Mouse (Mus musculus): ENCODE results near the gene Tmem222. TPM values are rescaled to one million over a fixed set of nuclear protein-coding genes. Genes with fewer than 3 reads are reported as not detected.

Gene Tmem222
- polyA plus RNA-seq, 1 experiment from 2014 or later = 55.5 TPM

- Histone ChIP-seq H3K27ac (ENCODE audit: low read length) (peak overlapping the region; percentile 22; the same call in 1 of the 2 replicates), H3K27me3 (ENCODE audit: control insufficient read depth, insufficient read depth, low read length) (no peaks in the 10 kb centered on the region), H3K36me3 (ENCODE audit: control insufficient read depth, insufficient read depth) (peaks cover 14% of the 10 kb centered on the region; the same call in 1 of the 2 replicates), H3K4me3 (ENCODE audit: low read length) (no peak overlapping the region), H3K4me1 (ENCODE audit: control insufficient read depth, insufficient read depth, low read length) (peaks cover under 1% of the 10 kb centered on the region; the same call in 1 of the 2 replicates), H3K9ac (ENCODE audit: low read length) (no peak overlapping the region), H3K9me3 (replicated peaks; ENCODE audit: control insufficient read depth, low read length) (no peaks in the 10 kb centered on the region), H3K4me2 (ENCODE audit: low read depth, low read length) (no peak overlapping the region)
- WGBS = 85% methylated on average over 4 of the region's 4 CpGs
- peak; percentile 21; the same call in 1 of the 2 replicates for ATAC-seq (replicated peaks; ENCODE audit: extremely low read depth, insufficient read depth, low FRiP score)
These were observed 14.8 kb upstream of the Tmem222 start for GRCm38 (mm10) chr4:133292405-133292804.

- no peaks in the 10 kb centered on the region for H3K9me3 ChIP-seq (replicated peaks; ENCODE audit: control insufficient read depth, low read length)
- H3K4me2 ChIP-seq (ENCODE audit: low read depth, low read length) = no peak overlapping the region
- H3K4me3 ChIP-seq (ENCODE audit: low read length) = no peak overlapping the region
- 92% methylated on average over 1 of the region's 1 CpGs for WGBS
- no peaks in the 10 kb centered on the region for H3K27me3 ChIP-seq (ENCODE audit: control insufficient read depth, insufficient read depth, low read length)
- no peaks in the 10 kb centered on the region for H3K4me1 ChIP-seq (ENCODE audit: control insufficient read depth, insufficient read depth, low read length)
- no peak overlapping the region for H3K9ac ChIP-seq (ENCODE audit: low read length)
- peaks cover 14% of the 10 kb centered on the region; the same call in 1 of the 2 replicates for H3K36me3 ChIP-seq (ENCODE audit: control insufficient read depth, insufficient read depth)
- H3K27ac ChIP-seq (ENCODE audit: low read length) = no peak overlapping the region
- ATAC-seq (replicated peaks; ENCODE audit: extremely low read depth, insufficient read depth, low FRiP score) = no peak
These were observed 13.7 kb upstream of the Tmem222 start for GRCm38 (mm10) chr4:133291255-133291654.

- Histone ChIP-seq H3K4me2 (ENCODE audit: low read depth, low read length) (no peak overlapping the region), H3K27me3 (ENCODE audit: control insufficient read depth, insufficient read depth, low read length) (no peaks in the 10 kb centered on the region), H3K27ac (ENCODE audit: low read length) (no peak overlapping the region), H3K4me3 (ENCODE audit: low read length) (no peak overlapping the region), H3K9ac (ENCODE audit: low read length) (no peak overlapping the region), H3K4me1 (ENCODE audit: control insufficient read depth, insufficient read depth, low read length) (peaks cover 16% of the 10 kb centered on the region), H3K9me3 (replicated peaks; ENCODE audit: control insufficient read depth, low read length) (no peaks in the 10 kb centered on the region), H3K36me3 (ENCODE audit: control insufficient read depth, insufficient read depth) (no peaks in the 10 kb centered on the region)
- WGBS = 66% methylated on average over 4 of the region's 4 CpGs
- ATAC-seq (replicated peaks; ENCODE audit: extremely low read depth, insufficient read depth, low FRiP score) = no peak
These were observed 9.0 kb upstream of the Tmem222 start for GRCm38 (mm10) chr4:133286476-133287077.

DNA sequence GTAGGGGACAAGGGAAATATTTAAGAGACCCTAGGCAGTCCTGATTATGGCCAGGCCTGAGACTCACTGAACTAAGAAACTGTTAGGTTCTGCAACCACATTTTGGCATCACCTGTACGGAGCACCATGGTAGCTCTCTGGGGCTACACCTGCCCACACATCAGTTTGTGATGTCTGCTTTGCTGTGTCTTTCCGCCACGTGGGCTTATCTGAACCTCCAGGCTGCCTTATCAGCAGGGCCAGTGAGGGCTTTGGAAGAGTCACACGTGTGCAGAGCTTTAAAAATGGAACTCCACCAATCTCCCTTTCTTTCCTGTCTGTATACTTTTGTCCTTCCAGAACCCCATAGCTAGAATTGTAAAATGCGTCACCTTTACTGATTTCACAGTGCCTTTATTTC lies 8.4 kb upstream of the Tmem222 start:
- Histone ChIP-seq H3K27ac (ENCODE audit: low read length) (no peak overlapping the region), H3K9ac (ENCODE audit: low read length) (no peak overlapping the region), H3K9me3 (replicated peaks; ENCODE audit: control insufficient read depth, low read length) (no peaks in the 10 kb centered on the region), H3K27me3 (ENCODE audit: control insufficient read depth, insufficient read depth, low read length) (no peaks in the 10 kb centered on the region), H3K4me3 (ENCODE audit: low read length) (no peak overlapping the region), H3K4me1 (ENCODE audit: control insufficient read depth, insufficient read depth, low read length) (peaks cover 19% of the 10 kb centered on the region), H3K36me3 (ENCODE audit: control insufficient read depth, insufficient read depth) (no peaks in the 10 kb centered on the region), H3K4me2 (ENCODE audit: low read depth, low read length) (no peak overlapping the region)
- 33% methylated on average over 5 of the region's 5 CpGs for whole genome bisulfite sequencing
- no peak for ATAC-seq (replicated peaks; ENCODE audit: extremely low read depth, insufficient read depth, low FRiP score)

DNA sequence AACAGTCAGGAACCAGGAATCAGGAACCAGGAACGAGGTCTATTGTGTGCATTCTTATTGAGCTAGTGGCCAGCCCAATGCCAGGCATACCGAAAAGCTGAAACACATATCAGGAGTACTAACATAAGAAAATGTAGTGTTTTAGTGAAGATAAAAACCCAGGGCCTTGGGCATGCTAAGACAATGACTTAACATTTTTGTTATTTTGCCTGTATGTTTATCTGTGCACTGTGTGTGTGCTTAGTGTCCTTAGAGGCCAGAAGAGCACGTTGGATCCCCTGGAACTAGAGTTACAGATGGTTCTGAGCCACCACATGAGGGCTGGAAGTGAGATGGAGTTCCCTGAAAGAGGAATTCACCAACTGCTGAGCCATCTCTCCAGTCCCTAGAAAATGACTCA lies 7.7 kb upstream of the Tmem222 start:
- Histone ChIP-seq H3K27me3 (ENCODE audit: control insufficient read depth, insufficient read depth, low read length) (no peaks in the 10 kb centered on the region), H3K4me2 (ENCODE audit: low read depth, low read length) (no peak overlapping the region), H3K9ac (ENCODE audit: low read length) (no peak overlapping the region), H3K36me3 (ENCODE audit: control insufficient read depth, insufficient read depth) (no peaks in the 10 kb centered on the region), H3K4me1 (ENCODE audit: control insufficient read depth, insufficient read depth, low read length) (peaks cover 19% of the 10 kb centered on the region), H3K9me3 (replicated peaks; ENCODE audit: control insufficient read depth, low read length) (no peaks in the 10 kb centered on the region), H3K4me3 (ENCODE audit: low read length) (no peak overlapping the region), H3K27ac (ENCODE audit: low read length) (no peak overlapping the region)
- no peak for ATAC-seq (replicated peaks; ENCODE audit: extremely low read depth, insufficient read depth, low FRiP score)
- WGBS = 68% methylated on average over 3 of the region's 3 CpGs

GRCm38 (mm10) chr4:133282656-133283055 lies 5.1 kb upstream of the Tmem222 start:
- no peak for ATAC-seq (replicated peaks; ENCODE audit: extremely low read depth, insufficient read depth, low FRiP score)
- H3K36me3 ChIP-seq (ENCODE audit: control insufficient read depth, insufficient read depth) = no peaks in the 10 kb centered on the region
- no peak overlapping the region for H3K4me3 ChIP-seq (ENCODE audit: low read length)
- H3K4me1 ChIP-seq (ENCODE audit: control insufficient read depth, insufficient read depth, low read length) = peaks cover 24% of the 10 kb centered on the region
- no peak overlapping the region for H3K4me2 ChIP-seq (ENCODE audit: low read depth, low read length)
- peak overlapping the region; percentile 34; the same call in 1 of the 2 replicates for H3K9ac ChIP-seq (ENCODE audit: low read length)
- no peaks in the 10 kb centered on the region for H3K9me3 ChIP-seq (replicated peaks; ENCODE audit: control insufficient read depth, low read length)
- H3K27ac ChIP-seq (ENCODE audit: low read length) = no peak overlapping the region
- H3K27me3 ChIP-seq (ENCODE audit: control insufficient read depth, insufficient read depth, low read length) = no peaks in the 10 kb centered on the region
- WGBS = 30% methylated on average over 4 of the region's 4 CpGs

GRCm38 (mm10) chr4:133281951-133282481 lies 4.4 kb upstream of the Tmem222 start:
- Histone ChIP-seq H3K36me3 (ENCODE audit: control insufficient read depth, insufficient read depth) (no peaks in the 10 kb centered on the region), H3K27ac (ENCODE audit: low read length) (peak overlapping the region; percentile 41), H3K9me3 (replicated peaks; ENCODE audit: control insufficient read depth, low read length) (no peaks in the 10 kb centered on the region), H3K4me3 (ENCODE audit: low read length) (no peak overlapping the region), H3K9ac (ENCODE audit: low read length) (no peak overlapping the region), H3K4me1 (ENCODE audit: control insufficient read depth, insufficient read depth, low read length) (peaks cover 24% of the 10 kb centered on the region), H3K27me3 (ENCODE audit: control insufficient read depth, insufficient read depth, low read length) (no peaks in the 10 kb centered on the region), H3K4me2 (ENCODE audit: low read depth, low read length) (no peak overlapping the region)
- ATAC-seq (replicated peaks; ENCODE audit: extremely low read depth, insufficient read depth, low FRiP score) = no peak
- WGBS = 23% methylated on average over 5 of the region's 5 CpGs

DNA sequence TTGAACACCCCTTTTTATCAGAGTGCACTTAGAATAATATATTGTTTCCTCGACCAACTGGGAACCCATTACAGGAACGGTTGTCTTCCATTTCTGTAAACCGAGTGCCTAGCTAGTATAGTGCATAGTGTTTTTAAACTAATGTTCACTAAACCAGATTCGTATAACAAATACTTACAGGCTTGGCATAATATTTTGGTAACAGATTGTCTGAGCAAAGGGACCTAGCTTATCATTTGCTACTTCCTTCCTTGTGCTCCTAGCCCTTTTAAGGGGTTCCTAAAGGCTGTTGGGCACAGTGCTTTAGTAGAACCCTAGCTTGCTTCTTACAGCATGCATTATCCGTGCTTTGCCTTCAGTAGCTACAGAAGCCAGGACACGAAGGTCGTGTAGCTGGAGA lies 3.9 kb upstream of the Tmem222 start:
- Histone ChIP-seq H3K4me3 (ENCODE audit: low read length) (no peak overlapping the region), H3K27me3 (ENCODE audit: control insufficient read depth, insufficient read depth, low read length) (no peaks in the 10 kb centered on the region), H3K36me3 (ENCODE audit: control insufficient read depth, insufficient read depth) (no peaks in the 10 kb centered on the region), H3K9ac (ENCODE audit: low read length) (no peak overlapping the region), H3K4me2 (ENCODE audit: low read depth, low read length) (no peak overlapping the region), H3K9me3 (replicated peaks; ENCODE audit: control insufficient read depth, low read length) (no peaks in the 10 kb centered on the region), H3K27ac (ENCODE audit: low read length) (peak overlapping the region; percentile 41), H3K4me1 (ENCODE audit: control insufficient read depth, insufficient read depth, low read length) (peaks cover 28% of the 10 kb centered on the region)
- ATAC-seq (replicated peaks; ENCODE audit: extremely low read depth, insufficient read depth, low FRiP score) = no peak
- WGBS = 26% methylated on average over 7 of the region's 7 CpGs

DNA sequence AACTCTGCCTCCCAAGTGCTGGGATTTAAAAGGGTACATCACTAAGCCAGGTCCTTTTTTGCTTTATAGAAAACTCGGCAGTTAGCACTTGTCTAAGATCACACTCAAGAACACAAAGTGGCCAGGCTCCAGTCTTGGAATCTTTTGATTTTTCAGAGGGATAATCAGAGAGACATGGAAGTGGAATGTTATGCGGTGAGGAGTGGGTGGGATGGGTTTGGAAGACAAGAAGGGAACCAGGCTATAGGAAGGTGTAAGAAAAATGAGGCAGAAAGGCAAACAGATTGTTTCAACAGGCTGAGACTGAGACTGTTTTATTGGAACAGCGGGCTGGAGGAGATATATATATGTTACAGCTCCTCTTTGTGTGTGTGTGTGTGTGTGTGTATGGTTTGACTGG lies 890 bp upstream of the Tmem222 start:
- no peak for ATAC-seq (replicated peaks; ENCODE audit: extremely low read depth, insufficient read depth, low FRiP score)
- Histone ChIP-seq H3K9ac (ENCODE audit: low read length) (no peak overlapping the region; the same call in 1 of the 2 replicates), H3K4me2 (ENCODE audit: low read depth, low read length) (peak overlapping the region; percentile 88), H3K4me1 (ENCODE audit: control insufficient read depth, insufficient read depth, low read length) (peaks cover 30% of the 10 kb centered on the region), H3K36me3 (ENCODE audit: control insufficient read depth, insufficient read depth) (no peaks in the 10 kb centered on the region; the same call in 1 of the 2 replicates), H3K4me3 (ENCODE audit: low read length) (no peak overlapping the region; the same call in 1 of the 2 replicates), H3K27ac (ENCODE audit: low read length) (peak overlapping the region; percentile 86), H3K27me3 (ENCODE audit: control insufficient read depth, insufficient read depth, low read length) (no peaks in the 10 kb centered on the region), H3K9me3 (replicated peaks; ENCODE audit: control insufficient read depth, low read length) (no peaks in the 10 kb centered on the region)
- WGBS = 82% methylated on average over 3 of the region's 3 CpGs

Measured in heart, embryonic 16.5 days (tissue).